Mouse (Mus musculus) CH12.LX (cell line): ENCODE data around the gene Midn. TPM values are rescaled to one million over a fixed set of nuclear protein-coding genes. Genes with fewer than 3 reads are reported as not detected.

Experiments used
- DNase-seq: peaks from one replicate; pipeline ENCODE4 v3.0.0-alpha.2; 2013; ENCODE audit errors: extremely low read depth
- H3K27ac ChIP-seq: 2 replicates; pipeline ENCODE4 v1.5.1; 2012; ENCODE audit warnings: low read depth, mild to moderate bottlenecking, control low read depth, moderate library complexity; ENCODE audit not compliant: insufficient read depth
- H3K27me3 ChIP-seq: replicated peaks from 2 replicates; pipeline ENCODE3; 2012; ENCODE audit warnings: inconsistent platforms
- H3K36me3 ChIP-seq, 2 experiments: replicated peaks in 1 of 2; 2 replicates each; pipeline versions ENCODE3 to v1.6.1; 2012; ENCODE audit warnings: inconsistent platforms in 1 of 2, low read length in 1 of 2, mild to moderate bottlenecking in 1 of 2, mixed read lengths in 1 of 2, moderate library complexity in 1 of 2; ENCODE audit not compliant: control insufficient read depth in 1 of 2, insufficient read depth in 1 of 2
- H3K4me1 ChIP-seq, 2 experiments: 2 replicates each; pipeline ENCODE4 v1.6.1; 2012; ENCODE audit warnings: inconsistent platforms in 1 of 2, moderate library complexity in 1 of 2; ENCODE audit not compliant: insufficient read depth in 2 of 2, control insufficient read depth in 1 of 2
- H3K4me2 ChIP-seq: 2 replicates; pipeline ENCODE4 v1.6.1; 2012; ENCODE audit warnings: low read depth, mild to moderate bottlenecking, control low read depth; ENCODE audit not compliant: poor library complexity, insufficient read depth, severe bottlenecking
- H3K4me3 ChIP-seq, 3 experiments: fragments of 150-350 bp in 1 of 3; sonication (generic) in 1 of 3; replicated peaks in 1 of 3; 2 replicates each; pipeline versions ENCODE3 to v1.5.1; 2011 to 2012; ENCODE audit warnings: low read depth in 2 of 3, low read length in 2 of 3, mild to moderate bottlenecking in 2 of 3, moderate library complexity in 2 of 3, control low read depth in 1 of 3, improper control_type of control experiment in 1 of 3, inconsistent platforms in 1 of 3, mixed read lengths in 1 of 3; ENCODE audit not compliant: poor library complexity in 1 of 3
- H3K79me2 ChIP-seq: replicated peaks from 2 replicates; pipeline ENCODE4 v1.6.1; 2012; ENCODE audit warnings: mild to moderate bottlenecking, moderate library complexity; ENCODE audit not compliant: control insufficient read depth, poor library complexity, insufficient read depth, severe bottlenecking; ENCODE audit errors: extremely low read depth
- H3K9ac ChIP-seq: 2 replicates; pipeline ENCODE4 v1.6.1; 2012; ENCODE audit warnings: low read depth, mild to moderate bottlenecking, control low read depth, moderate library complexity; ENCODE audit not compliant: insufficient read depth
- H3K9me3 ChIP-seq: replicated peaks from 2 replicates; pipeline ENCODE3; 2012; ENCODE audit warnings: low read length, inconsistent platforms, mixed read lengths
- BHLHE40 ChIP-seq: IDR thresholded peaks from 2 replicates; pipeline ENCODE4 v1.6.1; 2011; ENCODE audit warnings: mild to moderate bottlenecking, low read depth, low read length, improper control_type of control experiment
- CHD1 ChIP-seq: IDR thresholded peaks from 2 replicates; pipeline ENCODE4 v1.6.1; 2012; ENCODE audit warnings: low read depth, low read length, improper control_type of control experiment, inconsistent platforms
- CHD2 ChIP-seq: IDR thresholded peaks from 2 replicates; pipeline ENCODE4 v1.6.1; 2011; ENCODE audit warnings: low read length, improper control_type of control experiment
- CTCF ChIP-seq, 2 experiments: IDR thresholded peaks in 1 of 2; conservative IDR thresholded peaks in 1 of 2; 2 replicates each; pipeline ENCODE4 v1.5.1; 2011 to 2012; ENCODE audit warnings: low read depth in 2 of 2, low read length in 2 of 2, improper control_type of control experiment in 1 of 2, inconsistent platforms in 1 of 2, mild to moderate bottlenecking in 1 of 2, moderate library complexity in 1 of 2
- E2F4 ChIP-seq: IDR thresholded peaks from 2 replicates; pipeline ENCODE4 v1.6.1; 2011; ENCODE audit warnings: low read depth, low read length, improper control_type of control experiment; ENCODE audit not compliant: insufficient replicate concordance
- ELF1 ChIP-seq: IDR thresholded peaks from 2 replicates; pipeline ENCODE4 v1.6.1; 2014; ENCODE audit warnings: low read depth, mild to moderate bottlenecking, inconsistent platforms, low read length, improper control_type of control experiment
- EP300 ChIP-seq: IDR thresholded peaks from 2 replicates; pipeline ENCODE4 v1.6.1; 2011; ENCODE audit warnings: low read length, improper control_type of control experiment
- ETS1 ChIP-seq: conservative IDR thresholded peaks from 2 replicates; pipeline ENCODE4 v1.6.1; 2012; ENCODE audit warnings: low read depth, mild to moderate bottlenecking, inconsistent platforms, low read length, improper control_type of control experiment, moderate library complexity
- GABPA ChIP-seq: IDR thresholded peaks from 2 replicates; pipeline ENCODE4 v1.6.1; 2012; ENCODE audit warnings: low read depth, low read length, improper control_type of control experiment, inconsistent platforms; ENCODE audit not compliant: insufficient replicate concordance
- HCFC1 ChIP-seq: IDR thresholded peaks from 2 replicates; pipeline ENCODE4 v1.6.1; 2012; ENCODE audit warnings: low read depth, mild to moderate bottlenecking, inconsistent platforms, low read length, improper control_type of control experiment
- IRF4 ChIP-seq: IDR thresholded peaks from 2 replicates; pipeline ENCODE4 v1.6.1; 2014; ENCODE audit warnings: low read depth, mild to moderate bottlenecking, inconsistent platforms, low read length, improper control_type of control experiment
- JUN ChIP-seq: IDR thresholded peaks from 2 replicates; pipeline ENCODE4 v1.6.1; 2011; ENCODE audit warnings: low read depth, mild to moderate bottlenecking, low read length, improper control_type of control experiment, moderate library complexity; ENCODE audit not compliant: insufficient read depth
- JUND ChIP-seq: conservative IDR thresholded peaks from 2 replicates; pipeline ENCODE4 v1.6.1; 2011; ENCODE audit warnings: low read depth, low read length, improper control_type of control experiment
- KAT2A ChIP-seq: IDR thresholded peaks from 2 replicates; pipeline ENCODE4 v1.6.1; 2012; ENCODE audit warnings: low read length, improper control_type of control experiment, inconsistent platforms; ENCODE audit not compliant: insufficient replicate concordance
- MAFK ChIP-seq: IDR thresholded peaks from 2 replicates; pipeline ENCODE4 v1.6.1; 2011; ENCODE audit warnings: low read length, improper control_type of control experiment; ENCODE audit not compliant: insufficient replicate concordance
- MAX ChIP-seq: IDR thresholded peaks from 2 replicates; pipeline ENCODE4 v1.6.1; 2011; ENCODE audit warnings: low read length, improper control_type of control experiment
- MAZ ChIP-seq: IDR thresholded peaks from 2 replicates; pipeline ENCODE4 v1.6.1; 2012; ENCODE audit warnings: low read depth, mild to moderate bottlenecking, inconsistent platforms, low read length, improper control_type of control experiment, moderate library complexity
- MEF2A ChIP-seq: IDR thresholded peaks from 2 replicates; pipeline ENCODE4 v1.6.1; 2014; ENCODE audit warnings: low read depth, mild to moderate bottlenecking, inconsistent platforms, low read length, improper control_type of control experiment, borderline replicate concordance
- MXI1 ChIP-seq: IDR thresholded peaks from 2 replicates; pipeline ENCODE4 v1.6.1; 2011; ENCODE audit warnings: mild to moderate bottlenecking, low read depth, low read length, improper control_type of control experiment
- MYC ChIP-seq: IDR thresholded peaks from 2 replicates; pipeline ENCODE4 v1.6.1; 2011; ENCODE audit warnings: low read depth, mild to moderate bottlenecking, improper control_type of control experiment, low read length
- NELFE ChIP-seq: IDR thresholded peaks from 2 replicates; pipeline ENCODE4 v1.6.1; 2011; ENCODE audit warnings: low read depth, low read length, improper control_type of control experiment
- NRF1 ChIP-seq: IDR thresholded peaks from 2 replicates; pipeline ENCODE4 v1.6.1; 2014; ENCODE audit warnings: low read depth, mild to moderate bottlenecking, inconsistent platforms, low read length, improper control_type of control experiment, moderate library complexity
- PAX5 ChIP-seq: IDR thresholded peaks from 2 replicates; pipeline ENCODE4 v1.6.1; 2012; ENCODE audit warnings: low read length, inconsistent platforms, mixed read lengths
- POLR2A ChIP-seq: IDR thresholded peaks from 2 replicates; pipeline ENCODE4 v1.6.1; 2011; ENCODE audit warnings: low read depth, mild to moderate bottlenecking, improper control_type of control experiment, low read length
- POLR2AphosphoS2 ChIP-seq: IDR thresholded peaks from 2 replicates; pipeline ENCODE4 v1.6.1; 2011; ENCODE audit warnings: low read depth, low read length, improper control_type of control experiment
- RAD21 ChIP-seq: IDR thresholded peaks from 2 replicates; pipeline ENCODE4 v1.6.1; 2011; ENCODE audit warnings: low read depth, mild to moderate bottlenecking, low read length, improper control_type of control experiment, moderate library complexity
- RCOR1 ChIP-seq: conservative IDR thresholded peaks from 2 replicates; pipeline ENCODE4 v1.6.1; 2012; ENCODE audit warnings: low read depth, mild to moderate bottlenecking, inconsistent platforms, low read length, improper control_type of control experiment
- SIN3A ChIP-seq: IDR thresholded peaks from 2 replicates; pipeline ENCODE4 v1.6.1; 2012; ENCODE audit warnings: low read length, improper control_type of control experiment, inconsistent platforms
- SMC3 ChIP-seq: IDR thresholded peaks from 2 replicates; pipeline ENCODE4 v1.6.1; 2011; ENCODE audit warnings: low read depth, low read length, improper control_type of control experiment
- TBP ChIP-seq: conservative IDR thresholded peaks from 2 replicates; pipeline ENCODE4 v1.6.1; 2011; ENCODE audit warnings: low read depth, low read length, improper control_type of control experiment
- TCF12 ChIP-seq: IDR thresholded peaks from 2 replicates; pipeline ENCODE4 v1.6.1; 2014; ENCODE audit warnings: low read depth, mild to moderate bottlenecking, inconsistent platforms, low read length, improper control_type of control experiment
- UBTF ChIP-seq: IDR thresholded peaks from 2 replicates; pipeline ENCODE4 v1.6.1; 2012; ENCODE audit warnings: low read depth, mild to moderate bottlenecking, inconsistent platforms, low read length, improper control_type of control experiment, moderate library complexity
- USF1 ChIP-seq: IDR thresholded peaks from 2 replicates; pipeline ENCODE4 v1.6.1; 2014; ENCODE audit warnings: low read depth, mild to moderate bottlenecking, inconsistent platforms, low read length, improper control_type of control experiment
- USF2 ChIP-seq: conservative IDR thresholded peaks from 2 replicates; pipeline ENCODE4 v1.6.1; 2011; ENCODE audit warnings: low read depth, low read length, improper control_type of control experiment
- ZC3H11A ChIP-seq: IDR thresholded peaks from 2 replicates; pipeline ENCODE4 v1.6.1; 2012; ENCODE audit warnings: low read depth, mild to moderate bottlenecking, inconsistent platforms, low read length, improper control_type of control experiment
- ZKSCAN1 ChIP-seq: IDR thresholded peaks from 2 replicates; pipeline ENCODE4 v1.6.1; 2012; ENCODE audit warnings: low read depth, inconsistent platforms, low read length, improper control_type of control experiment, borderline replicate concordance
- ZMIZ1 ChIP-seq: IDR thresholded peaks from 2 replicates; pipeline ENCODE4 v1.6.1; 2012; ENCODE audit warnings: low read depth, mild to moderate bottlenecking, inconsistent platforms, low read length, improper control_type of control experiment
- ZNF384 ChIP-seq: IDR thresholded peaks from 2 replicates; pipeline ENCODE4 v1.6.1; 2012; ENCODE audit warnings: low read depth, low read length, improper control_type of control experiment, inconsistent platforms
- dilution Hi-C: fragments of 300-500 bp; cut with MboI; formaldehyde crosslinking; loops from 2 replicates; pipeline ENCODE4 v1.14.3; 2020; ENCODE audit warnings: low sequenced_read_pairs; ENCODE audit not compliant: extremely low pct_unique_long_range_greater_than_20kb, extremely low pct_ligation_motif_present
- in situ Hi-C: fragments of 300-500 bp; cut with MboI; formaldehyde crosslinking; loops from 3 replicates; pipeline ENCODE4 v1.14.3; 2019; ENCODE audit warnings: low sequenced_read_pairs, low pct_ligation_motif_present, low pct_unique_long_range_greater_than_20kb, mixed read lengths
- polyA plus RNA-seq: library from polyadenylated mRNA; unstranded; fragments of >175 nt; gene quantifications from 2 replicates; pipeline ENCODE4 v1.2.1, GENCODE M21; 2012; ENCODE audit warnings: low read depth; ENCODE audit not compliant: insufficient read length
- total RNA-seq, 2 experiments: library from RNA; depleted of rRNA; stranded (reverse); fragments of 300-350 nt in 1 of 2; fragments of >200 nt in 1 of 2; gene quantifications; 2 replicates each; pipeline ENCODE4 v1.2.3; 2012 to 2014

Midn gene
- total and polyA plus RNA-seq, 3 experiments, result 4.7 to 33.2 (median 16.2) TPM

- Histone ChIP-seq H3K4me1 (peaks cover 33 to 50% of the 10 kb centered on the region in 2 experiments), H3K27me3 (no peaks in the 10 kb centered on the region), H3K4me3 (peak overlapping the region; percentile 78 to 91 (median 81)), H3K79me2 (peaks cover 16% of the 10 kb centered on the region), H3K4me2 (peak overlapping the region; percentile 63; the same call in 1 of the 2 replicates), H3K36me3 (peaks cover 35 to 49% of the 10 kb centered on the region in 2 experiments), H3K9ac (peak overlapping the region; percentile 64), H3K9me3 (no peaks in the 10 kb centered on the region), H3K27ac (peak overlapping the region; percentile 58)
- TF ChIP-seq JUND (no peak), ZMIZ1 (no peak; the same call in 1 of the 2 replicates), ZNF384 (peak; percentile 83), USF2 (no peak), RCOR1 (no peak), MAFK (peak; percentile 26; the same call in 1 of the 2 replicates), BHLHE40 (peak; percentile 53; the same call in 1 of the 2 replicates), IRF4 (peak; percentile 68), ETS1 (peak; percentile 28), CTCF (conservative IDR thresholded peaks at IDR 0.05 in 1 of 2, IDR thresholded peaks at IDR 0.05 in 1 of 2; ENCODE audit: low read depth in 2 of 2, low read length in 2 of 2) (peak in 1 of 2 experiments; percentile 99; a peak in 2 of 4 replicates), NRF1 (peak; percentile 70), USF1 (no peak), MAZ (peak; percentile 75; the same call in 1 of the 2 replicates), HCFC1 (no peak; the same call in 1 of the 2 replicates), RAD21 (peak; percentile 58), SMC3 (peak; percentile 90), JUN (no peak), CHD2 (no peak; the same call in 1 of the 2 replicates), PAX5 (no peak), SIN3A (peak; percentile 73), EP300 (no peak), E2F4 (no peak), ZKSCAN1 (no peak), MEF2A (no peak), ELF1 (peak; percentile 57), UBTF (0 out of 2 replicates have a peak, but pooled peaks have one; percentile 49), GABPA (no peak), MAX (no peak), MXI1 (peak; percentile 7), CHD1 (no peak), ZC3H11A (no peak), KAT2A (no peak), TCF12 (peak; percentile 52), POLR2AphosphoS2 (no peak), POLR2A (no peak), MYC (no peak), TBP (no peak), NELFE (no peak; the same call in 1 of the 2 replicates)
- peak; percentile 77 for DNase-seq
- dilution Hi-C loops (no loop called here), in situ Hi-C loops (no loop called here)
Measured at GRCm38 (mm10) chr10:80148610-80149290, 678 bp downstream of the Midn start.
